ENCODE assay signal across 22 mouse cellular contexts in the genomic region with DNA sequence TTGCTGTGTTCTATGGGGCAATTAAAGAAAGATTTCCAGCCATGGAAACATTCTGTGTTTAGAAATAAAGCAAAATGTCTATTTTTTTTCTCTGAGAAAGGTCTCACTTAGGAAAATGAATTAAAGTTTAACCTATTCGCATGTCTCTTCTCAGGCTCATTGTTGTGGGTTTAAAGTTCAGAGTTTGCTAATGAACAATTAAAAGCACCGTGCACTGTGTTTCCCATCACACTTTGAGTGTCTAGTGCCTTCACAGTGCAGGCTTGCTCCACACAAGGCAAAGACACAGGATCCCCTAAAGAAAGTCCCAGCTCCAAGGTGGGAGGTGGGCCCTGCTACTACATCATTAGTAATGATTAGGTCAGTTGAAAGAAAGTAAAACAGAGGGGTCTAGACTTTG.
DNase-seq lines count a peak whose midpoint lies in the region; ATAC-seq and TF ChIP-seq lines count a peak whose summit lies in the region.
"Had no signal": no experiment of that assay in that cellular context is flagged by ENCODE, and none has a peak within 500 bp of the region (broad histone marks: within the 10 kb centered on the region; RNA-seq: fewer than 3 reads in every experiment).

No protein-coding gene starts in this region.

- no peaks in the 10 kb centered on the region for H3K27me3 ChIP-seq in kidney, adult 2 months (replicated peaks; ENCODE audit: control insufficient read depth, insufficient read depth, low read length)
- H3K27me3 ChIP-seq in kidney, embryonic 14.5 days (ENCODE audit: control insufficient read depth, insufficient read depth, low read length), result no peaks in the 10 kb centered on the region
- no peaks in the 10 kb centered on the region for H3K27me3 ChIP-seq in kidney, embryonic 15.5 days
- H3K27me3 ChIP-seq: embryonic facial prominence, embryonic 13.5 days; embryonic facial prominence, embryonic 15.5 days; forebrain, embryonic 12.5 days had no signal

- no peak for TF ChIP-seq POLR2A in kidney, adult 2 months (IDR thresholded peaks at IDR 0.05; ENCODE audit: low read depth, low read length)

- H3K36me3 ChIP-seq in kidney, adult 2 months (ENCODE audit: control insufficient read depth, insufficient read depth, low read length), result no peaks in the 10 kb centered on the region
- H3K36me3 ChIP-seq in kidney, embryonic 14.5 days (ENCODE audit: control insufficient read depth, insufficient read depth, low read length), result no peaks in the 10 kb centered on the region
- no peaks in the 10 kb centered on the region for H3K36me3 ChIP-seq in kidney, embryonic 15.5 days
- H3K36me3 ChIP-seq: embryonic facial prominence, embryonic 13.5 days; embryonic facial prominence, embryonic 15.5 days; forebrain, embryonic 10.5 days; forebrain, embryonic 12.5 days had no signal

- peak; percentile 72 for DNase-seq in kidney, adult 2 months
- DNase-seq in kidney, adult 9 months, result peak; percentile 71
- DNase-seq in kidney, postnatal 36 days, result peak; percentile 10 to 24
- DNase-seq in kidney, adult 18-20 months, result no peak
- DNase-seq: adrenal gland, adult 2 months; adrenal gland, postnatal 10 days; adrenal gland, postnatal 25 days; cerebellum, adult 11 months; cerebellum, adult 18-20 months; cerebellum, adult 8-10 months; cerebellum, adult 9-11 months; cerebellum, postnatal 14 days; cerebellum, postnatal 36 days; embryo, embryonic 11 days had no signal

- H3K27ac ChIP-seq in kidney, adult 2 months (ENCODE audit: insufficient read depth, low read depth, low read length), result no peak overlapping the region
- no peak overlapping the region for H3K27ac ChIP-seq in kidney, embryonic 14.5 days (ENCODE audit: low read depth, low read length)
- H3K27ac ChIP-seq in kidney, embryonic 15.5 days, result no peak overlapping the region
- H3K27ac ChIP-seq: embryonic facial prominence, embryonic 13.5 days; embryonic facial prominence, embryonic 15.5 days; forebrain, embryonic 10.5 days; forebrain, embryonic 12.5 days had no signal

- no peak overlapping the region for H3K4me2 ChIP-seq in kidney, embryonic 14.5 days (replicated peaks; ENCODE audit: low read depth, low read length)
- H3K4me2 ChIP-seq in kidney, embryonic 15.5 days, result no peak overlapping the region
- H3K4me2 ChIP-seq: embryonic facial prominence, embryonic 13.5 days; embryonic facial prominence, embryonic 15.5 days; forebrain, embryonic 12.5 days had no signal

- H3K4me1 ChIP-seq in kidney, adult 2 months (ENCODE audit: control insufficient read depth, insufficient read depth, low read length), result no peaks in the 10 kb centered on the region; the same call in 1 of the 2 replicates
- H3K4me1 ChIP-seq in kidney, embryonic 14.5 days (ENCODE audit: control insufficient read depth, insufficient read depth, low read length), result no peaks in the 10 kb centered on the region
- no peaks in the 10 kb centered on the region for H3K4me1 ChIP-seq in kidney, embryonic 15.5 days
- H3K4me1 ChIP-seq: embryonic facial prominence, embryonic 13.5 days; embryonic facial prominence, embryonic 15.5 days; forebrain, embryonic 10.5 days; forebrain, embryonic 12.5 days had no signal

- no peaks in the 10 kb centered on the region for H3K9me3 ChIP-seq in kidney, embryonic 14.5 days (ENCODE audit: control insufficient read depth, low read length)
- H3K9me3 ChIP-seq in kidney, embryonic 15.5 days (replicated peaks), result no peaks in the 10 kb centered on the region
- H3K9me3 ChIP-seq: embryonic facial prominence, embryonic 13.5 days; embryonic facial prominence, embryonic 15.5 days; forebrain, embryonic 10.5 days; forebrain, embryonic 12.5 days had no signal

- 53% methylated on average over 2 of the region's 2 CpGs for WGBS in kidney, adult 2 months
- WGBS in kidney, embryonic 14.5 days, result 80% methylated on average over 2 of the region's 2 CpGs
- WGBS in kidney, embryonic 15.5 days, result 66% methylated on average over 2 of the region's 2 CpGs

- H3K4me3 ChIP-seq in kidney, adult 2 months (ENCODE audit: insufficient read depth, low read depth, low read length), result no peak overlapping the region
- H3K4me3 ChIP-seq in kidney, embryonic 14.5 days (ENCODE audit: low read length), result no peak overlapping the region
- H3K4me3 ChIP-seq in kidney, embryonic 15.5 days (replicated peaks), result no peak overlapping the region
- H3K4me3 ChIP-seq: embryonic facial prominence, embryonic 13.5 days; embryonic facial prominence, embryonic 15.5 days; erythroblast, embryonic 14.5 days; forebrain, embryonic 10.5 days; forebrain, embryonic 12.5 days had no signal

- no peak for TF ChIP-seq CTCF in kidney, adult 2 months (conservative IDR thresholded peaks at IDR 0.05; ENCODE audit: insufficient read depth, insufficient read length, low read depth, low read length)

- H3K9ac ChIP-seq in kidney, embryonic 14.5 days (ENCODE audit: low read depth, low read length), result no peak overlapping the region
- H3K9ac ChIP-seq in kidney, embryonic 15.5 days, result no peak overlapping the region
- H3K9ac ChIP-seq: embryonic facial prominence, embryonic 13.5 days; embryonic facial prominence, embryonic 15.5 days; forebrain, embryonic 12.5 days had no signal

- ATAC-seq in kidney, embryonic 14.5 days (ENCODE audit: low FRiP score, low TSS enrichment), result no peak
- ATAC-seq in kidney, embryonic 15.5 days (replicated peaks; ENCODE audit: low FRiP score), result no peak
- ATAC-seq: forebrain, embryonic 14.5 days had no signal
